8 mouse cellular contexts compared by ENCODE assay signal in genomic region chr4:124704797-124705474, GRCm38 (mm10). TPM values are rescaled to one million over a fixed set of nuclear protein-coding genes. Genes with fewer than 3 reads are reported as not detected.
DNase-seq lines count a peak whose midpoint lies in the region; ATAC-seq lines count a peak whose summit lies in the region.

No protein-coding gene starts in this region.

- H3K27ac ChIP-seq in embryonic facial prominence, embryonic 14.5 days (replicated peaks; ENCODE audit: low read depth, low read length): peak overlapping the region; percentile 90
- H3K27ac ChIP-seq in limb, embryonic 13.5 days: peak overlapping the region; percentile 97
- H3K27ac ChIP-seq in midbrain, embryonic 15.5 days: peak overlapping the region; percentile 53; the same call in 1 of the 2 replicates

- peaks cover 51% of the 10 kb centered on the region for H3K4me1 ChIP-seq in embryonic facial prominence, embryonic 14.5 days (ENCODE audit: control insufficient read depth, insufficient read depth, low read length)
- peaks cover 79% of the 10 kb centered on the region for H3K4me1 ChIP-seq in limb, embryonic 13.5 days
- H3K4me1 ChIP-seq in midbrain, embryonic 15.5 days: peaks cover 37% of the 10 kb centered on the region

- ATAC-seq in embryonic facial prominence, embryonic 14.5 days (ENCODE audit: low read depth): no peak
- peak; percentile 17 to 26; a peak in 3 of 4 replicates for ATAC-seq in hematopoietic stem cell, adult 5-6 weeks (replicated peaks in 1 of 2; ENCODE audit: insufficient read depth in 1 of 2, low FRiP score in 2 of 2, low TSS enrichment in 1 of 2, low read depth in 1 of 2, poor library complexity in 2 of 2, severe bottlenecking in 2 of 2)
- ATAC-seq in limb, embryonic 13.5 days (ENCODE audit: low FRiP score, low read depth): no peak
- ATAC-seq in midbrain, embryonic 15.5 days (replicated peaks): no peak
- no peak for ATAC-seq in monocyte, adult 5-6 weeks (replicated peaks; ENCODE audit: insufficient number of reproducible peaks, low FRiP score, low TSS enrichment, poor library complexity, severe bottlenecking)

- H3K27me3 ChIP-seq in embryonic facial prominence, embryonic 14.5 days (replicated peaks; ENCODE audit: control insufficient read depth, insufficient read depth, low read length): no peaks in the 10 kb centered on the region
- no peaks in the 10 kb centered on the region for H3K27me3 ChIP-seq in limb, embryonic 13.5 days
- peaks cover 17% of the 10 kb centered on the region for H3K27me3 ChIP-seq in midbrain, embryonic 15.5 days (replicated peaks)

- peaks cover 28% of the 10 kb centered on the region for H3K36me3 ChIP-seq in embryonic facial prominence, embryonic 14.5 days (ENCODE audit: control insufficient read depth, insufficient read depth, low read length)
- peaks cover 26% of the 10 kb centered on the region for H3K36me3 ChIP-seq in limb, embryonic 13.5 days
- no peaks in the 10 kb centered on the region for H3K36me3 ChIP-seq in midbrain, embryonic 15.5 days (replicated peaks)

- H3K9me3 ChIP-seq in embryonic facial prominence, embryonic 14.5 days (ENCODE audit: control insufficient read depth, low read length): no peaks in the 10 kb centered on the region
- no peaks in the 10 kb centered on the region for H3K9me3 ChIP-seq in limb, embryonic 13.5 days
- no peaks in the 10 kb centered on the region for H3K9me3 ChIP-seq in midbrain, embryonic 15.5 days

- DNase-seq in adrenal gland, adult (ENCODE audit: inconsistent age in 2 of 2, low spot score in 1 of 2): peak; percentile 48 to 73
- no peak for DNase-seq in adrenal gland, postnatal 4 days (ENCODE audit: low spot score in 2 of 2)
- DNase-seq in embryonic facial prominence, embryonic 14.5 days (ENCODE audit: low spot score): peak; percentile 87
- DNase-seq in layer of hippocampus, adult 9-11 months: no peak

- H3K9ac ChIP-seq in embryonic facial prominence, embryonic 14.5 days (ENCODE audit: low read depth, low read length): peak overlapping the region; percentile 56
- peak overlapping the region; percentile 63 for H3K9ac ChIP-seq in limb, embryonic 13.5 days
- H3K9ac ChIP-seq in midbrain, embryonic 15.5 days: no peak overlapping the region

- peak overlapping the region; percentile 20 for H3K4me3 ChIP-seq in embryonic facial prominence, embryonic 14.5 days (ENCODE audit: low read depth, low read length)
- H3K4me3 ChIP-seq in limb, embryonic 13.5 days: peak overlapping the region; percentile 29
- H3K4me3 ChIP-seq in midbrain, embryonic 15.5 days: no peak overlapping the region

- H3K4me2 ChIP-seq in embryonic facial prominence, embryonic 14.5 days (ENCODE audit: low read depth, low read length): peak overlapping the region; percentile 77
- H3K4me2 ChIP-seq in limb, embryonic 13.5 days (replicated peaks): peak overlapping the region; percentile 77
- no peak overlapping the region; the same call in 1 of the 2 replicates for H3K4me2 ChIP-seq in midbrain, embryonic 15.5 days

- 10% methylated on average over 11 of the region's 11 CpGs for WGBS in embryonic facial prominence, embryonic 14.5 days
- WGBS in limb, embryonic 13.5 days: 18% methylated on average over 11 of the region's 11 CpGs
- 17% methylated on average over 11 of the region's 11 CpGs for WGBS in midbrain, embryonic 15.5 days

RNA-seq across cellular contexts. Expression of gene Fhl3, which starts 4.4 kb away (rescaled TPM):
- 10 to 100 TPM; 15.6 to 17.3 TPM for total RNA-seq in adrenal gland, postnatal 4 days (2021)
- 15.7 and 18.2 TPM in 2 replicates for polyA plus RNA-seq in embryonic facial prominence, embryonic 14.5 days (2014; fragmentation: Nextera tagmentation; extraction: Ambion mirVana)
- total RNA-seq in hematopoietic stem cell, adult 5-6 weeks (2017): 9.7 and 15.5 TPM in 2 replicates
- polyA plus RNA-seq in limb, embryonic 13.5 days (2015; fragmentation: Nextera tagmentation; extraction: Ambion mirVana): 19.9 and 23.8 TPM in 2 replicates
- polyA plus RNA-seq in midbrain, embryonic 15.5 days (2015; fragmentation: Nextera tagmentation; extraction: Ambion mirVana): 1.6 and 2.2 TPM in 2 replicates
- total RNA-seq in monocyte, adult 5-6 weeks (2017): 0.76 to 5.1 TPM in 2 of 3 replicates, not detected in the other

RNA-seq across cellular contexts. Expression of gene Sf3a3, which starts 9.6 kb away (rescaled TPM):
- total RNA-seq in adrenal gland, postnatal 4 days (2021): 10 to 100 TPM; 58.4 to 62.7 TPM
- polyA plus RNA-seq in embryonic facial prominence, embryonic 14.5 days (2014; fragmentation: Nextera tagmentation; extraction: Ambion mirVana): 110 and 118 TPM in 2 replicates
- total RNA-seq in hematopoietic stem cell, adult 5-6 weeks (2017): 118 and 153 TPM in 2 replicates
- polyA plus RNA-seq in limb, embryonic 13.5 days (2015; fragmentation: Nextera tagmentation; extraction: Ambion mirVana): 180 and 188 TPM in 2 replicates
- polyA plus RNA-seq in midbrain, embryonic 15.5 days (2015; fragmentation: Nextera tagmentation; extraction: Ambion mirVana): 110 and 112 TPM in 2 replicates
- 67.5 to 99.3 TPM (median 98.8 TPM) in 3 replicates for total RNA-seq in monocyte, adult 5-6 weeks (2017)

RNA-seq across cellular contexts. Expression of gene Utp11, which starts 11.5 kb away (rescaled TPM):
- total RNA-seq in adrenal gland, postnatal 4 days (2021): 10 to 100 TPM; 34.3 to 35.9 TPM
- 58.6 and 62.7 TPM in 2 replicates for polyA plus RNA-seq in embryonic facial prominence, embryonic 14.5 days (2014; fragmentation: Nextera tagmentation; extraction: Ambion mirVana)
- 77.8 and 93.4 TPM in 2 replicates for total RNA-seq in hematopoietic stem cell, adult 5-6 weeks (2017)
- 84.4 and 87.9 TPM in 2 replicates for polyA plus RNA-seq in limb, embryonic 13.5 days (2015; fragmentation: Nextera tagmentation; extraction: Ambion mirVana)
- 36.8 and 41.8 TPM in 2 replicates for polyA plus RNA-seq in midbrain, embryonic 15.5 days (2015; fragmentation: Nextera tagmentation; extraction: Ambion mirVana)
- 28.4 to 46.7 TPM (median 36.0 TPM) in 3 replicates for total RNA-seq in monocyte, adult 5-6 weeks (2017)

RNA-seq across cellular contexts. Expression of gene Inpp5b, which starts 36.7 kb away (rescaled TPM):
- total RNA-seq in adrenal gland, postnatal 4 days (2021): 10 to 100 TPM; 25.2 to 32.0 TPM
- 23.7 and 29.5 TPM in 2 replicates for polyA plus RNA-seq in embryonic facial prominence, embryonic 14.5 days (2014; fragmentation: Nextera tagmentation; extraction: Ambion mirVana)
- total RNA-seq in hematopoietic stem cell, adult 5-6 weeks (2017): 33.5 and 42.3 TPM in 2 replicates
- 24.6 and 25.2 TPM in 2 replicates for polyA plus RNA-seq in limb, embryonic 13.5 days (2015; fragmentation: Nextera tagmentation; extraction: Ambion mirVana)
- polyA plus RNA-seq in midbrain, embryonic 15.5 days (2015; fragmentation: Nextera tagmentation; extraction: Ambion mirVana): 22.4 and 29.1 TPM in 2 replicates
- total RNA-seq in monocyte, adult 5-6 weeks (2017): 30.2 to 90.4 TPM (median 33.8 TPM) in 3 replicates

RNA-seq across cellular contexts. Expression of gene Pou3f1, which starts 48.3 kb away (rescaled TPM):
- under 1 TPM; 0.23 to 0.34 TPM for total RNA-seq in adrenal gland, postnatal 4 days (2021)
- polyA plus RNA-seq in embryonic facial prominence, embryonic 14.5 days (2014; fragmentation: Nextera tagmentation; extraction: Ambion mirVana): 1.2 and 1.7 TPM in 2 replicates
- not detected in 2 replicates for total RNA-seq in hematopoietic stem cell, adult 5-6 weeks (2017)
- 0.75 and 0.99 TPM in 2 replicates for polyA plus RNA-seq in limb, embryonic 13.5 days (2015; fragmentation: Nextera tagmentation; extraction: Ambion mirVana)
- 16.8 and 22.6 TPM in 2 replicates for polyA plus RNA-seq in midbrain, embryonic 15.5 days (2015; fragmentation: Nextera tagmentation; extraction: Ambion mirVana)
- total RNA-seq in monocyte, adult 5-6 weeks (2017): not detected in 3 replicates

Comparison
In these comparisons a context has a peak if more than half of its experiments do, and no peak if none do; other contexts are left out.
1. DNase-seq: peak in adrenal gland, adult (2 of 2) and embryonic facial prominence, embryonic 14.5 days (single experiment); none in adrenal gland, postnatal 4 days (0 of 2) and layer of hippocampus, adult 9-11 months (single experiment).
2. ATAC-seq: peak in hematopoietic stem cell, adult 5-6 weeks (2 of 2); none in embryonic facial prominence, embryonic 14.5 days (single experiment), limb, embryonic 13.5 days (single experiment), midbrain, embryonic 15.5 days (single experiment) and monocyte, adult 5-6 weeks (single experiment).
3. Peak in every context shown above with its lines, with median percentiles within 50 percentile points of each other: H3K27ac ChIP-seq.